Mouse (Mus musculus): ENCODE data around the gene Dbx1. TPM values are rescaled to one million over a fixed set of nuclear protein-coding genes. Genes with fewer than 3 reads are reported as not detected.

Dbx1 gene
- total RNA-seq, 2 experiments from 2014 or later = not detected

Other genes with a start within 250 kb of the Dbx1 start
- 37.2 and 48.2 TPM in 2 replicates for gene Htatip2, start 122.3 kb upstream of the Dbx1 start, total RNA-seq (2015; ENCODE audit: low replicate concordance)
- 40.9 and 85.6 TPM in 2 replicates for gene Htatip2, start 122.3 kb upstream of the Dbx1 start, total RNA-seq (2017; ENCODE audit: low replicate concordance)
- 10.2 and 17.3 TPM in 2 replicates for gene Prmt3, start 141.5 kb upstream of the Dbx1 start, total RNA-seq (2015; ENCODE audit: low replicate concordance)
- 11.6 and 21.5 TPM in 2 replicates for gene Prmt3, start 141.5 kb upstream of the Dbx1 start, total RNA-seq (2017; ENCODE audit: low replicate concordance)